Mouse (Mus musculus): ENCODE results near the gene Lin7b.

DNA sequence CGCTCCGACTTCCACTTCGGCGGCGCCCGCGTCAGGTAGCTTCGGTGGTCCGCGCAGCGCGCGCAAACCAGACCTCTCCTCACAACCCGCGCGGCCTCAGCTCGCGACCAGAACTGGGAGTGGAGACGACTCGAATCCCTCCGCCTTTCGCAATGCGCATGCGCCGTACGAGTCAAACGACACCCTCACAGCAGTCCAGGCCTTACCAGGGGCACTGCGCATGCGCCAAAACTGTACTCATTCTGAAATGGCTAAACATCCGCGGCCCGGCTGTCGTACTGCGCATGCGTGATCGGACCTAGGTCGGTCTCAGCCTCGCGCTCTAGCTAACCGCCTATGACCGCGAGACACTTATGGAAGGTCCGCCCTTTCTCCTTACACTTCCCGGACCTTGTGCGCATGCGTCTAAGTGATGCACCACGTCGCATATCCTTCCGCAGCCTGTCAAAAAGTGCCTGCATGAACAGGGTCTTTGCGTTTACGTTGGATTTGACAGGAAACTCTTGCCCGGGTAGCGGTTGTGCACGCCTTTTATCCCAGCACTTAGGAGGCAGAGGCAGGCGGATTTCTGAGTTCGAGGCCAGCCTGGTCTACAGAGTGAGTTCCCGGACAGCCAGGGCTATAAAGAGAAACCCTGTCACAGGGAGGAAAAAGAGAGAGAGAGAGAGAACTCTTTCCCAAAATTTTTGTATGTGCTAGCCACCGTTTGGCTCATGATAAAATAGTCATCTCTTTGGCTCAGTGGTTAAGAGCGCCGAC is 25.4 kb upstream of the Lin7b start, which contains the start of gene Snrnp70:
- TF ChIP-seq CTCF (IDR thresholded peaks at IDR 0.05) (no peak), EP300 (IDR thresholded peaks at IDR 0.05) (no peak)

Measured in lung, postnatal 0 days (tissue).